Mouse (Mus musculus): Measurements from ENCODE around the gene Creb3l4.

GRCm38 (mm10) chr3:90265932-90266741, 22.8 kb upstream of the Creb3l4 start:
- TF ChIP-seq EP300 (IDR thresholded peaks at IDR 0.05; ENCODE audit: low read length) (0 out of 2 replicates have a peak, but pooled peaks have one; percentile 10), POLR2A (IDR thresholded peaks at IDR 0.05; ENCODE audit: low read depth, low read length) (peak; percentile 95), PAX5 (IDR thresholded peaks at IDR 0.05; ENCODE audit: low read length) (no peak), CTCF (conservative IDR thresholded peaks at IDR 0.05 in 1 of 2, IDR thresholded peaks at IDR 0.05 in 1 of 2; ENCODE audit: low read depth in 2 of 2, low read length in 2 of 2) (no peak), JUND (conservative IDR thresholded peaks at IDR 0.05; ENCODE audit: low read depth, low read length) (no peak), E2F4 (IDR thresholded peaks at IDR 0.05; ENCODE audit: insufficient replicate concordance, low read depth, low read length) (no peak), USF1 (IDR thresholded peaks at IDR 0.05; ENCODE audit: low read depth, low read length) (no peak), GABPA (IDR thresholded peaks at IDR 0.05; ENCODE audit: insufficient replicate concordance, low read depth, low read length) (no peak), ETS1 (conservative IDR thresholded peaks at IDR 0.05; ENCODE audit: low read depth, low read length) (no peak), NRF1 (IDR thresholded peaks at IDR 0.05; ENCODE audit: low read depth, low read length) (peak; percentile 22; the same call in 1 of the 2 replicates), SMC3 (IDR thresholded peaks at IDR 0.05; ENCODE audit: low read depth, low read length) (no peak), MAX (IDR thresholded peaks at IDR 0.05; ENCODE audit: low read length) (peak; percentile 34; the same call in 1 of the 2 replicates), ZC3H11A (IDR thresholded peaks at IDR 0.05; ENCODE audit: low read depth, low read length) (no peak), CHD2 (IDR thresholded peaks at IDR 0.05; ENCODE audit: low read length) (no peak)
